Mouse (Mus musculus): Measurements from ENCODE around the gene Unc45a.
A peak's percentile ranks its signal among the peaks of the same experiment; 100 is the strongest.

The Unc45a gene

DNA sequence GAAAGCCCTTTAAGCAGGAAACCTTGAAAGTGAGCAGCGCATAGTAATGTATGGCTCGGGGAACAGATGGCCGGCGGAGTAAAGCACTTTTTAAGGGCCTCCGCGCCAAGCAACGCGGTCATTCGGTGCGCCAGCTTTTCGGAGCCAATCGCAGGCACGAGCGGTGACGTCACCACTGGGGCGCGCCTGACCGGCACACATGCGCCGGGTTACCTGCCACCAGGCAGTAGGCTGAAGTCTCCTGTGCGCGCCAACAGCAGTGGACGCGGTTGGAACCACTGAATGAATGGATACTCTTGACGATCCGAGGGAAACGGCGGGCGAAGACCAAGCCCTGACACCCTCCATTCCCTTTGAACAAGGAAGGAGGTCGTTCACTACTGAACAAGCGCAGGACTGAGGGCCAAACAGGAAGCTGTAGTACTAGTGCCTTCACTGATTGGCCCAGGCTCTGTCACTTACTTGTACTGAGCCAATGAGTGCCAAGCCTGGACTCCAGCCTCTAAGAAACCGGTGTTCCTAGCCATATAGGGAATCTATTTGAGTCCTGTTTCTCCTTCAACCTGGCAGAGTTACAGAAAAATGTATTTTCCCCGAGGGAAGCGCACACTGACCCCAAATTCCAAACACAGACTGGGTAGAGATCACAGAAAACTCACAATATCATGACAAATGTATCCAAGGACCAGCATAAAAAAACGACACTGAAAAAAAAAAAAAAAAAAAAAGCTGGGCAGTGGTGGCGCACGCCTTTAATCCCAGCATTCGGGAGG, 16.6 kb downstream of the Unc45a start, which contains the start of gene Rccd1:
Rccd1 (minus strand) TSS at position 412 of the 773 bp plus-strand sequence.
- peak; percentile 98 for DNase-seq

- DNase-seq: no peak
Measured at GRCm38 (mm10) chr7:80323336-80323735, 17.5 kb downstream of the Unc45a start.

DNA sequence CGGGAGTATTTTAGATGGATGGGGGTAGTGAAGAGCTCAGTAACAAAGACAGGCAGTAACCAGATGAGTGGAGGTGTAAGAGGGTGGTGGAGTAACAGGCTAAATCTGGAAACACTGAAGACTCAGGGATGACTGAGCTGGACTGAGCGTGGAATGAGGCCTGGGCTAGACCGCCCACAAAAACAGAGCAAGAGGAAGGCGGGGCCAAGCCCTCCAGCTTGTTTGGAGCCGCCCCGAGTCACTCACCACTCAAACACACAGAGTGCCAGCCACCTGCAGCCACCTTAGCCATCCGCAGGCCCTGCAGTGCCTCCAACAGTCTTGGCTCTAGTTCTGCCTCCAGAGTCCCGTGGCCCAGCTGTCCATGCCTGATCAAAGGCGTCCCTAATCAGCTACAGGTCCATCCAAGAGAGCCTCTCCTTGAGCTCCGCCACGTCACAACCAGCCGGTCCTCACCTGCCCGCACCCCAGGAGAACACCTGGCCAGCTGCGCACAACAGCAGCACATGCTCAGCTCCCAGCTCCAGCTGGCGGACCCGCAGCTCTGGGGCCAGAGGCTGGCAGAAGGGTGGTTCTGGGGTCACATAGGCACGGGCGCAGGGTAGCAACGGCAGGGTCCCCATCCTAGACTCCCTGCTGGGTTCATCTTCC, 20.8 kb downstream of the Unc45a start:
- DNase-seq: no peak

DNA sequence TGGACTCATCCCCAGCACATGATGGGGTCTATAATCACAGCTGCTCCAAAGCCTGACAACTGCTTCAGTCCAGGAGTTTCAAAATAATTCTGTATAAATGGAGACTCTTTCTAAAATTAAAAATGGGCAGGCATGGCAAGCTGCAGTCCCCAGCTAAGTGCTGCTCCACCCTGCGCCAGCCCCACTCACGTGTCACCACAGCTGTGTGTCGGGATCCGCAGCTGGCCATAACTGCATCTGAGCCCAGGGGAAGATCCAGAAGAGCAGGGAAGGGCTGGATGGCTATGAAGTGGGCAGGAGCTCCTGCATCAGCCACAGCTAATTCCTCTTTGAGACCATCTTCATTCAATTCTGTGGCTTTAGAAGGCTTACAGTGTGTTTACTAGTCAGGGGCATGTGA, 22.1 kb downstream of the Unc45a start:
- DNase-seq: no peak

GRCm38 (mm10) chr7:80317439-80318115, 23.2 kb downstream of the Unc45a start:
- no peak for DNase-seq

- no peak for DNase-seq
Measured at GRCm38 (mm10) chr7:80315733-80316132, 25.1 kb downstream of the Unc45a start.

DNA sequence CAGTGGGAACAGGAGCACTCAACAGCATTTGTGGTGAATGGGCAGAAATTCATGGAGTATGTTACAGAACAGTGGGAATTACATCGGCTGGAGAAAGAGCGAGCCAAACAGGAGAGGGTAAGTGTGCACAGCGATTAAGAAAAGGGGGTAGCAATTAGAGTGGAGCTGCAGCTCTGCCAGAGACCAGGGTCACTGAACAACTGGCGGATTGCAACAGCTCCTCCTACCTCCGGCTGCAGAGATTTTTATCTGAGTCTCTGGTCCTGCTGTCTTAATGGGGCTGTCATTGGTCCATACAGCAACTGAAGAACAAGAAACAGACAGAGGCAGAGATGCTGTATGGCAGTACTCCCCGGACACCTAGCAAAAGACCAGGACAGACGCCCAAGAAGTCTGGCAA, 30.0 kb downstream of the Unc45a start:
- DNase-seq: no peak

DNA sequence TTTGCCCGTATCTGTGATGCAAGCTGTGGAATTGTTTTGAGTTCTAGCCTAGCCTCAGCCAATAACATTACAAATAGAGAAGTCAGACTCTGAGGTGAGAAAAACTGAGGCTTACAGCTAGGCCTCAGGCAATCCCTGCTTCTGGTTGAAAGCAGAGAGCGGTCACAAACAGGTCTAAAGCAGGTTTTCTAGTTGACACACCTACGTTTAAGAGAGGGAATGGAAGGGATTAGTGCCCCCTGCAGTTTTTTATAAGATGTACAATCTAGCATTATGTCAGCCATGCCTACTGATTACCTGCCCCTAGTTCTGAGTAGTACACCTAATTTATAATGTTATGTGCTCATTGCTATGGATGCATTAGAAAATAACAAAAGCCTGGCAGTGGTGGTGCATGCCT, 33.0 kb downstream of the Unc45a start:
- DNase-seq: no peak

DNA sequence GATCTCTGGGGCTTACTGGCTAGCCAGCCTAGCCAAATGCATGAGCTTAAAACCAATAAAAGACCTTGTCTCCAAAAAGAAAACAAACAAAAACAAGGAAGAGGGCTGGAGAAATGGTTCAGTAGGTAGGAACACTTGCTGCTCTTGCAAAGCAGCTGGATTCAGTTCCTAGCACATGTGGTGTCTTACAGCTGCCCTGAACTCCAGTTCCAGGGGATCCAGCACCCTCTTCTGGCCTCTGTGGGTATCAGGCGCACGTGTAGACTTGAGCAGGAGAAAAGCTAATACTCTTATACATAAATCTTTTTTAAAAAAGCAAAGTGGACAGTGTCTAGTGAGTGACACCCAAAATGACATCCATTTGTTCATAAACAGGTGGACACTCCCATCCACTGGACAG, 39.3 kb downstream of the Unc45a start:
- no peak for DNase-seq

DNA sequence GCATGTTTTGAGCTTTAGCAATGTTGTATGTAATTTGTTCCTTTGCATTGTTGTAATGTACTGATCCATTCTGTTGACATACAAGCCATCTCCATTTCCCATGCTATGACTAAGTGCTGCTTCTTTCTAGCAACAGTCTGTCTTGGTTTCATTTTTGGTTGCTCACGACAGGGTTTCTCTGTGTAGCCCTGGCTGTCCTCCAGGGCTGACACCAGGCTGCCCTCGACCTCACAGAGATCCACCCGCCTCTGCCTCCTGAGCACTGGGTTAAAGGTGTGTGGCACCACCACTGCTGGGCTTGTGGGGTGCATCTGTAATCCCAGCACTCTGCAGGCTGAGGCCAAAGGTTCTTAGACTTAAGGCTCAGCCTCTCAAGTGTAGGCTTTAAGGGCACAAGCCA, 41.2 kb downstream of the Unc45a start:
- DNase-seq: no peak

DNA sequence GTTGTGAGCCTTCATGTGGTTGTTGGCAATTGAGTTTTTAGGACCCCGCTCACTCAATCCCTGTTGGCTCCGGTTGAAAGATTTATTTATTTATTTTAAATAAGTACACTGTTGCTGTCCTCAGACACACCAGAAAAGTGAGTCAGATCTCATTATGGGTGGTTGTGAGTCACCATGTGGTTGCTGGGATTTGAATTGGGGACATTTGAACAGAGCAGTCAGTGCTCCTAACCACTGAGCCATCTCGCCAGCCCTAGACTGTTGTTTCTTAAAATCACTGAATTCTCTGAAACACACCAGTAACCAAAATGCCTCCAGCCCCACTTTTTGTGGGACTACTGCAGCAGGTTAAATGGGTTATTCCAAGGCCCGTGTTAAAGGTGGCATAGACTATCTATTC, 42.1 kb downstream of the Unc45a start:
- no peak for DNase-seq

GRCm38 (mm10) chr7:80297041-80297440, 43.8 kb downstream of the Unc45a start:
- DNase-seq: no peak

GRCm38 (mm10) chr7:80296462-80296861, 44.3 kb downstream of the Unc45a start:
- no peak for DNase-seq

DNA sequence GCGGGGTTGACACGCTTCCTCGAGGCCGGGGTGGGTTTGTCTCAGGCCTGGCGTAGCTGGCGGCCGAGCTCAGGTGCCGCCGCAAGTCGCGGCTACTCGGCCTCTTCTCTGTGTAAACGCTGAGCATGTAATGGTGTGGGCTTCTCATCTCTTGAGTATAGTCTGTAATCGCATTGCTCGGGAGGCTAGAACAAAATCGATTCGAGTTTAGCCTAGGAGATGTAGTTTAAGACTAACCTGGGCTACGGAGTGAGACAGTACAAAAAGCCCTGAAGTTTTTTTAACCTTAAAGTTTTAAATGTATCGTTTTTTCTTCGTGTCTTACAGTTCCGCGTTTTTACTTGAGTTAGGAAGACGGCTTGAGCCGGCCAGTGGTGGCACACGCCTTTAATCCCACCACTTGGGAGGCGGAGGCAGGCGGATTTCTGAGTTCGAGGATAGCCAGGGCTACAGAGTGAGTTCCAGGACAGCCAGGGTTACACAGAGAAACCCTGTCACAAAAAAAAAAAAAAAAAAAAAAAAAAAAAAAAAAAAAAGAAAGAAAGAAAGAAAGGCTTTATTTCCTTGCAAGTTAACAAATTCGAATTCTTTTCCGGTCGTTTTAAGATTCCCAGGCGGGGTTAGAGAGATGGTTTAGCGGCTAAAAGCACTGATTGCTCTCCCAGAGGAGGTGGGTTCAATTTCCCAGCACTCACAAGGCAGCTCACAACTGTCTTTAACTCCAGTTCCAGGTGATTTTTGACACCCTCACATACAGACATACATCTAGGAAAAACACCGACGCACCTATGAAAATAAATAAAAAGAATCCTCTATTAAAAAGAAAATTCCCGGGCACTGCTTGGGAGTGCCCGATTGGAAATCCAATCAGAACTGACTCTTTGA, 45.8 kb downstream of the Unc45a start:
- no peak for DNase-seq

GRCm38 (mm10) chr7:80294062-80294763, 46.6 kb downstream of the Unc45a start, which contains the start of gene Prc1:
TSS of gene Prc1 (plus strand) at chr7:80294450.
- DNase-seq: peak; percentile 98

DNA sequence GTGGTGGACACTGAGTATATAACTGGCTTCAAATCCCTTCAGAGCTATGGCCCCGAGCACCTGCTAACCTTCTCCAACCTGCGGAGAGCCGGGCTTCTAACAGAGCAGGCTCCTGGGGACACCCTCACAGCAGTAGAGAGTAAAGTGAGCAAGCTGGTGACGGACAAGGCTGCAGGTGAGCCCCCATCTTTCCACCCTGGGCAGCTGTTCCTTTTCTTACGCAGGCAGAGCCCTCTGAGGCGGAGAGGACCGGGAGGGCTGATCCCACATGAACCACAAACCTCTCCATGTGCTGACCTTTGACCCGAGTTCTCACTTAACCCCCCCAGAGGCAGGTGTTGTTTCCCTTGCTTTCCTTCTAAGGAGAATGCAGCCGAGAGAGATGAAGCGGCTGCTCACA, 53.1 kb downstream of the Unc45a start:
- no peak for DNase-seq

GRCm38 (mm10) chr7:80285725-80286124, 55.1 kb downstream of the Unc45a start:
- DNase-seq: no peak

DNA sequence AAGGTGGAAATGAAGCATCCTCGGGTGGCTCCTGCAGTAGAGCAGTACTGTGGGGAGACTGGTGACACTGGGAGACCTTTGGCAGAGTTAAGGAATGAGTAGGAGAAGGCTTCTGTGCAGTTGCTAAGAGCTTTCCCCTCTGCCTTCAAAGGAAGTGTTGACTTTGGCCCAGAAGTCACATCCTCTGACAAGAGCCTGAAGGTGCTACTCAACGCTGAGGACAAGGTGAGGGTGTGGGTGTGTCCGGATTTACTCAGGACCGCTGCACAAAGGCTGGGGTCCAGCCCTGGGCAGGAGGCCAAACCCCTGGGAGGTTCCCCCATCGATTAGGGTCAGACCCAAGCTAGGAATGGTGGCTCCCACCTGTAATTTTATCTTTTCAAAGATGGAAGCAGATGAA, 56.4 kb downstream of the Unc45a start:
- DNase-seq: no peak

GRCm38 (mm10) chr7:80283226-80283918, 57.4 kb downstream of the Unc45a start:
- no peak for DNase-seq

- DNase-seq: no peak
Measured at GRCm38 (mm10) chr7:80281646-80282045, 59.2 kb downstream of the Unc45a start.

DNA sequence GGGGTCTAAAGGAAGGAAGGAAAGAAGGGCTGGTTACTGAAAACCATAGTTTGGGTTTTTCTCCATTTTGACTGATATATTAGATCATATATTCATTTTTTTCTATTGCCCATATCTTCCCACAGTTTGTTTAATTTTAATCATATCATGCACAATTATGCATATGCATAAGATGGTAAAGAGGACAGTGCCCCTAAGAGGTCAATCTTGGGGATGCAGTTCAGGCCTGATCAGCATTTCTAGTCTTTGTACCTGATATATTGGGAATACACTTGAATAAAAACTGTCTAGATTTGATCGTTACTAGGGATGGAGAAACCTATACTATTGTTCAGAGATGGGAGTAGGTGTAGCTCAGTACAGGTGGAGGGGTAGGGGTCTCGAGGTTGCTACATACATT, 59.8 kb downstream of the Unc45a start:
- DNase-seq: no peak

DNA sequence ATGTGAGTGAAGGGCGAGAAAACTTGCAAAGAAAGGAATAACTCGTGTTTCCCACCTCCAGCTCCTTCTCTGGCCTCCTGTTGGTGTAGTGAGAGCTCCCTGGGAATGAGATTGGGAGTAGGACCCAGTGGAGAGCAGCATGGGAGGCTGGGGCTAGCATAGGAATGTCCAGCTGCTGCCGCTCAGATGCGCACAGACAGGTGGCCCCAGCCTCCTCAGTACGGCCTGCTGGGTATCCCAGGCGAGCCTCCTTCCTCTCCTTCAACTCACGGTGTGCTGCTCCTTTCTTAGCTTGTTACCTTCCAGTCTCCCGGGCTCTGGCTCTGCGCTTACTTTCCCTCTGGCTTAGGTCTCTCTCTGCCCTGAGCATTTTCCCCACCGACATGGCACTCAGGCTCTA, 60.8 kb downstream of the Unc45a start:
- DNase-seq: no peak
